Mouse (Mus musculus) thymus, adult 2 months (tissue): ENCODE results near the gene Nrsn2.

Source experiments
- CTCF ChIP-seq: fragments of 200-500 bp; IDR thresholded peaks from 2 replicates; pipeline ENCODE4 v1.5.1; 2012; ENCODE audit warnings: mild to moderate bottlenecking, control low read depth, low read length, moderate library complexity, borderline replicate concordance; ENCODE audit not compliant: control insufficient read depth, poor library complexity, insufficient read depth; ENCODE audit errors: extremely low read depth
- POLR2A ChIP-seq: fragments of 200-500 bp; IDR thresholded peaks from 2 replicates; pipeline ENCODE4 v1.6.1; 2012; ENCODE audit warnings: mild to moderate bottlenecking, low read length, control low read depth, moderate library complexity; ENCODE audit not compliant: control insufficient read depth, poor library complexity, insufficient read depth; ENCODE audit errors: extremely low read depth

GRCm38 (mm10) chr2:152344909-152345308 is 31.5 kb downstream of the Nrsn2 start:
- no peak for TF ChIP-seq POLR2A
- TF ChIP-seq CTCF = no peak
